Mouse (Mus musculus) 3134 (cell line): ENCODE measurements around the gene Ms4a10.

Experiments
- DNase-seq: peaks from one replicate; pipeline ENCODE4 v3.0.0-alpha.2; 2011; ENCODE audit warnings: low spot score; ENCODE audit not compliant: insufficient read length; ENCODE audit errors: extremely low read depth

The Ms4a10 gene

DNA sequence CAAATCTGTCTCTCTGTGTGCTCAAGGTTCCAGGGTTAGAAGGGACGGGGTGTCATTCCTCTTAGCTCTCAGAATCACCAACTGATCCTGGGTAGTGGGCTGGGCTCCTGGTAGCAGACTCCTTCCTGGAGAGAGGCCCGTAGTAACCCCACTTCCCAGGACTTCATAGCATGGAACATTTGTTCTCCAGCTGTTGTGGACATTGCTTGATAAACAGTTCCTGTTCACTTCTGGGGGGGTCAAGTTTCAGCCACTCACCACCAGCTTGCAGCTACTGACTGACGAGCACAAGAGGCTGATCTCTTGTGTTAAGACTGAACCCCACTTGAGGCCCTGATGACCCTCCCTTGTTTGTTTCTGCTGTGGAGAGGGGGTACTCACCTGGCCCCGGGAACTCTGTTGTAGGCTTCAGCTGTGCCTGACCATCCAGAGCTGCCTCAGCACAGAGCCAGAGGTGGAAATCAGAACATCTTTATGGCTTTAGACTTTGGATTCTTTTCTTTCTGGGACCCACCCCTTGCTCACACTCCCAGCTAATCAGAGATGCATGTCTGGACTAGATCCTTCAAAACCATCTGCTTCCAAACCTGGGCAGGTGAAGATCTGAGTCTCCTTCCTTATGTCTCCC lies at the start of gene Ms4a10:
Ms4a10 (minus strand) TSS at position 433 of the 628 bp plus-strand sequence.
- DNase-seq, result no peak

DNA sequence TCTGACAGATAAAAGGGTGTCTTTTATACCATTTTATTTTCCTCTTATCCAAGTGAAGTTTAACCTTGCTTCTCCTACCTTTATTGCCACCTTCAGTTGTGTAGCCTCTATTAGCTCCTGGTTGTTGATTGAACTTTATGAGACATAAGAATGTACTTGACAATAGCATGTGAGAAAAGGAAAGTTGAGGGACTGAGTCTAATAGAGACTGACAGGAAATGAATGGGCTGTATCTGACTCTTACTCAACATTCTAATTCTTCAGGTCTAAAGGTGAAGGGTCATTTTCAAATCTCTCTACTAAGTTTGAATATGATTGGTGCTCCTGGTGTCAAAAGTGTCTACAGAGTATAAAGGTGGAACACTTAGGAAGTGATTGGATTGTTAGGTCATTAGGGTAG lies 47.9 kb upstream of the Ms4a10 start:
- no peak for DNase-seq

DNA sequence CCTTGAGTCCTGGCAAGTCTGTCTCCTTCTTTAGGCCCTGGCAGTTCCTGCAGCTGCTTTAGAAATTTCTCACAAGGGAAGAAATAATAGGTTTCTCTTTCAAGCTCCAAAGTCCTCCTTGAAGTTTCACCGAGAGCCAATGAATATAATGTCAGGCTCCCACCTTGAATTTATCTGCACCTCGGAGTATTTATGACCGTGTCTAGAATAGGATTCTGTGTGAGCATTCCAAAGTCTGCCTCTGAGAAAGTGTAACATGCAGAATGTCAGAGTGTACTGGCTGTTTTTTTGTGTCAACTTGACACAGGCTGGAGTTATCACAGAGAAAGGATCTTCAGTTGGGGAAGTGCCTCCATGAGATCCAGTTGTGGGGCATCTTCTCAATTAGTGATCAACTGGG lies 43.4 kb upstream of the Ms4a10 start, which contains the start of gene Ms4a18:
Ms4a18 (minus strand) TSS at position 141 of the 400 bp plus-strand sequence.
- DNase-seq, result no peak

DNA sequence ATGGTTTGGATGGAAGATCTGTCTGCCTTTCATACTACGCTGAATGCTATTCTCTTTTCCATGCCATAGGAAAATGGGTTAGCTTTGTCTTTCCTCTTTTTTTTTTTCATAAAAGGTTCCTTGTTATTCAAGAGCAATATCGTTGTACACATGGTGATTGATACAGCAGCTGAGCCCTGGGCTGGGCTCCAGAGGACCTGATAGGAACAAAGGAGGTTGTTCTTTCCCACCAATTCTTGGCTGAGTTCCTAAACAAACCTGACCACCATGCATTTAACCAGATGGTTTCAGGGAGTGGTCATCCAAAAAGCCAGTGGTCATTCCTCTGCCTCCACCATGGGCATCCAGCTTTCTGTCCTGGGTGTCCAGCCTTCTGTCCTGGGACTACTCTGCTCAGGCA lies 42.8 kb upstream of the Ms4a10 start:
- no peak for DNase-seq

DNA sequence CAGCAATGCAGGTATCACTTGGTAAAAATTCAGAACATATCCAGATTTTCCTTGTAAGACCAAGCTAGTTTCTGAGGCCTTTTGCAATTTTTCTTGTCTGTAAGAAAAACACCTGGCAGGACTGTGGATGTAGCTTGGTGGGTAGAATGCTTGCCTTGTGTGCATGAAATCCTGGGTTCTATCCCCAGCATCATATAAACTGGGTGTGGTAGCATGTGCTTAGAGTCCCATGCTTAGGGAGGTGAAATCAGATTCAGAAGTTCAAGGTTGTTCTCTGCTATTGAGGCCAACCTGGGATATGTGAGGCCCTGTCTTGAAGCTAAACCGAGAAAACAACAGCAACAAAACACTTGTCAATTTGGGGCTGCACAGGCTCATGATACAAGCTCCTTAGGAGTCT lies 41.5 kb upstream of the Ms4a10 start:
- DNase-seq, result no peak

DNA sequence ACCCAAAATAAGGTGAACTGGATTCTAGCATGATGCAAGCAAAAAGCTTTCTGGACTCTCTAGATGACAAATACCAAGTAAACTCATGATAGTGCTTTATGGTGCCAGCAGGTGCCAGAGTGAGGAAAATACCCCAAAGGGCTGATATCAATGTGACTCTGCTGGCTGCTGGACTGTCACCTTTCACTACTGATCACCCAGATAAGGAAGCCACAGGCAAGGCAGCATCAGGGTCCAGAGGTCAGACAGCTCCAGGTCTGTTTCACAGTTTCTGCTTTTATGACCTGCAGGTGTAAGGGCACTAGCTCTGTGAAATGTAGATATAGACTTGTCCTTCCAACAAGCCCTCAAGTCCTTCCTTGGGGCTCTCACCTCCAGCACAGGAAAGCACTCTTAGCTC lies 41.0 kb upstream of the Ms4a10 start:
- DNase-seq, result no peak

DNA sequence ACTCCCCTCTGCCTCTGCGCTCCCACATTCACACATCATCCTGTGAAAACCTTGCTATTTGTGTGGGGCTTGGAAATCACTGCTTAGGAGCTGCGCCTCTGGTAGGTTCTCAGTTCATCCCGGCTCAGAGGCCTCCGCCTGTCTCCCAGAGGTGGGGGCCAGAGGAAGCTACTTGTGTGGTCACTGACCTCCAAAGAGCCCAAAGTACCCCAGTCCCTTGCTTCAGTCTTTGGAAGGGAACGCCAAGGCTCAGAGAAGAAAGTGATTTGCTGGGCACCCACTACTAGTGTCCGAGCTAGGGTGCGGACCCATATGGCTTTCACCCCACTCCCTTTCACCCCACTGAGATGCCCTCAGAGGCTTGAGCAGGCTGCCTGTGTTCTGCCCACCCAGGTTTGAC lies 18.7 kb upstream of the Ms4a10 start, which contains the start of gene Ms4a15:
Ms4a15 (minus strand) TSS at position 101 of the 400 bp plus-strand sequence.
- no peak for DNase-seq

DNA sequence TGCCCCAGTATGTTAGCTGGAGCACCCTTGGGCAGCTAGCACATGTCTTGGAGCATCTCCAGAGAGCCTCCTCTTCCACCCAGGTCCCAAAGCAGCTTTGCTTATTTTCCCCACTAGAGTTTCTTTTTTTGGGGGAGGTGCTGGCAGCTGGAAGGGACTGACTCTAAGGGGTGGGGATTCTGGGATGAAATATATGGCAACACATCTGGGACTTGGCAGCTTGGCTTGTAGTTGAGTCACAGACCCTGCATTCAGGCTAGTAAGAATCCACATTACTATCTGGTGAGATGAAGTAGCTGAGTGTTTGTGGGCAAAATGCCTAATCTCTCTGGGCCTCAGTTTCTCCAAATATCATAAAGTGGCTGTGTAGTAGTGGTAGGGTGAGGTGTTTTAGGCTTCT lies 17.4 kb upstream of the Ms4a10 start:
- peak; percentile 3 for DNase-seq

DNA sequence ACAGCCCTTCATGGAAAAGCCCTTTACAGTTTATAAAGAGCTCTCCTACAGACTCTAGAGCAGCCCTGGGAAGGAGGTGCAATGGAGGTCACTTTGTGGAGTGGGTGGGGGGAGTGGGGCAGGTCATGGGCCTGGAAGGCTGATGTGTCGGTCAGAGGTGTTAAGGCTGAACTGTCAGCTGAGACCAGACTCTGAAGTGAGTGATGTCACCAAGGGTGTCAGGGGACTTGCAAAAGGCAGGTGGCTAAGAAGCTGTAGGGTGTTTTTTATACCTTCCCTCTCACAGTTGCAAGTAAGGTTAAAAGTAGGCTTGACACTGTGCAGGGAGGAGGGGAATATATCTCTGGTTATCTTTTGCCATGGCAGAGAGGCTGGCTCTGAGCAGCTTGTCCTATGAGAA lies 16.3 kb upstream of the Ms4a10 start:
- DNase-seq, result no peak

DNA sequence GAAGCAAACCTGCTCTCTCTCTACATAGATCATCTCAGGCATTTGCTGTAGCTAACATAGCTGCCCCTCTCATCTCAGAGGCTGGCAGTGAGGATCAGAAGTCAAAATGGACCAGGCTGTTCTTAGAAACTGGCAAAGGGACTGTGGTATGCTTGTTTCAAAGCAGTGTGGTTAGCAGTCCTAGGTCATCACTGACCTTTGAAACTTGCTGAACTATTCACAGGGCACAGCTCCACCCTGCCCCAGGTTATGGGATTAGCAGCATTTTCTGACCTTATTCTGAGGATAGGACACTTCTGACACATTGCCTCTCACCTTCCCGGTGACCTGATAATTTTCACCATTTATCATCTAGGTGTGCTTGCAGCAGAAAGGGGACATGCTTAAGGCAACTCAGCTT lies 14.1 kb upstream of the Ms4a10 start:
- DNase-seq, result no peak

DNA sequence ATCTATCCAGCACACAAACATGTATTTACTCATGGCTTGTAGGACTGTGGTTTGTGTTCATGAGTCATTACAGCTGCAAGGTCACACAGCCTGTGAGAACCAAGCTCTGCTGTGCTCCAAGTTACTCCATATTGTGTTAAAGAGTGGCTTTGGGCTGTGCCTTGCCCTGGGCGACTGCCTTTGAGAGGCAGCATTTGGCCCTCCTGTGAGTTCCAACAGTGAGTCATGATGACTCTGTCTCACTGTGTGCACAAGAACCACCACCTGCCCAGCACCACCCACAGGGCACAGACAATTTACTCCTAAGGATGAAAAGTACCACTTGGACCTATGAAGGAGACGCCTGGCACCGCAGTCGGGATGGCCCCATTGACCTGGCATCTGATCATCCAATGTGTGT lies 11.4 kb upstream of the Ms4a10 start:
- peak; percentile 74 for DNase-seq

DNA sequence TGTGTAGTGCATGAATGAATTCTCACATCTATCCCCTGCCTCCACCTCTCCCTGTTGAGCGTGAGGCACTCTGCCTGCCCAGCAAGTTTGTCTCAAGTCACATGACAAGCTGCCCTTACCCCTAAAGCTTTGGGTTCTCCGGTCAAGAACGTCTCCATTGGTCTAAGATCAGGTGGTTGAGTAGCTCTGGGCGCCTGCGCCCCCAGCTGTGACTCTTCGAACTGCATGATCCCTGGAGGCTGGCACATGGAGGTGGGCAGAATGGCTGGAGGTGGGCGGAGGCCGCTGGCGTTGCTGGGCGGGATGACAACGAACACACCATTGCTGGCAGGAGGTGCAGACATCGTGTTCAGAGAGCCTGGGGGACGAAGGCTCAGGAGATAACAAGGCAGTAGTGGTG lies 10.1 kb upstream of the Ms4a10 start:
- DNase-seq, result peak; percentile 7

DNA sequence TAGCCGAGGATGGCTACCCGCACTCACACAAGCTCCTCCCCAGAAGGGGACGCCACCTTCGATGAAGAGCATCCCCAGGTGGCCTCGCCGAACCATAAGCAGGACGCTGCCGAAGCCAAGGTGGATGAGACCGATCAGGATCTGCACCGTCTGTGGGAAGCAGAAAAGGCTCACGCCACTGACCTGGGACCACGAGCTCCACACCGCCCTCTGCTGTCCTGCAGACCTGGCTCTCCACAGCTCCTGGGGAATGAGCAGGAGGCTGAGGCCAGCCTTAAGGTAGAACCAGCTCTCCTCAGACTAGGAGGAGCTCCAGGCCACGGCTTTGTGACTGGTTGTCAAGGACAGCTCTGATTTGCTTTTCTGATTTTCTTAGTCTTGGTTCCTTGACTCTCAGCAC lies 8.7 kb upstream of the Ms4a10 start:
- DNase-seq, result peak; percentile 16

DNA sequence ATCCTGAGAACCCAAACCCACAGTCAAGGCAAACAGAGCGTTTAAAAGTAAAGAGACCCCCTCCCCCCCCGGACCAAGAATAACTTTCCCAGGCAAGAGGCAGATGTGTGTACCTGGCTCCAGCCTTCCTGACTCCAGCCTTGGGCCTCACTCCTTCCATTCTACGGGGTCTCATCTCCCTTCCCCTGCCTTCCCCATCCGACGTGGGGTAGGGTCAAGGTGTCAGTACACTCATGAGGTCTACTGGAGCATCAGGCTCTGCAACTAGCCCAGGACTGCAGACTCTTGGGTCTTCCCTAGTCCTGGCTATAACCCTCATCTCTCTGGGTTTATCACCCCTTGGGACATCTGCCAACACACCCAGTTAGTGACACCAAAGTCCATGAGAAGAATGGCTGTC lies 5.7 kb upstream of the Ms4a10 start:
- no peak for DNase-seq

DNA sequence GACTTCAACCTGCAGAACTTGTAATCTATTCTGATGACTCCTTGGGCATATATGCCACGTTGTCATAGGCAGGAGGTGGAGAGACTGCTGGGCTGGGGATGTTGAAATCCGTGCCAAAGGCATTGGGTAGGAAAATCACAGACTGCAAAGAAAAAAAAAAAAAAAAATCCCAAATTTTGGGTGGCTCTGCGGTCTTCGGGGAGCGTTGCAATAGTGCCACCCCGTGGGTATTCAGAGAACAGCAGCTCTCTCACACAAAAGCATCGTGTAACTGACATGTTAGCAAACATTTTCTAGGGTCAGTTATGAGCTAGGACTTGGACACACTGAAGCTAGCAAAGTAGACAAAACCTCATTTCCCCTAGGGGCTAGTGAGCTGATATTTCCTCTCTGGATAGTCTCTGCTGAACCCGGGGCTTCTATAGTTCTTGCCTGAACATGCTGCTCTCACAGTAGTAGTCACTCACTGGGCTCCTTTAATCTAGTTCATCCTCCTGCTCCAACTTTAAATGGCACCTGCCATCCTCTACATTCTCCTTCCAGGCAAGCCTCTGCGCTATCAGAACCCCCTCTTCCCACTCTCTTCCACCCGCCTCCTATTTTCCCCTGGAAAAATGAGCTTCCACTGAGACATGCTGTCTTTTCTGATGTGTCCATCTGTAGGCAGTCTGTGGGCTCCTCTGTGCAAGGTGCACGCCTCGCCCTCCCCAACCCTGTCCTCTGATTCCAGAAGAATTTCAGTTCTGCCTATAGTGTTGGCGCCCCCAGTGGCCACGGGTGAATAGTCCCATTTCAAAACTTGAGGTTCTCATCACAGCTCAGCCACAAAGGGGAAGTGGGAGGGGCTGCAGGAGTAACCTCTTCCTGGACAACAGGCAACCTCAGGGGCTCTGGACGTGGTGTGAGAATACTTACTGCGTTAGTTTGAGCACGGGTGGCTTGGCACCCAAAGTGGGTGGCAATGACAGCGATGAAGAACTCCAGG lies 5.0 kb upstream of the Ms4a10 start:
- DNase-seq, result peak; percentile 32

DNA sequence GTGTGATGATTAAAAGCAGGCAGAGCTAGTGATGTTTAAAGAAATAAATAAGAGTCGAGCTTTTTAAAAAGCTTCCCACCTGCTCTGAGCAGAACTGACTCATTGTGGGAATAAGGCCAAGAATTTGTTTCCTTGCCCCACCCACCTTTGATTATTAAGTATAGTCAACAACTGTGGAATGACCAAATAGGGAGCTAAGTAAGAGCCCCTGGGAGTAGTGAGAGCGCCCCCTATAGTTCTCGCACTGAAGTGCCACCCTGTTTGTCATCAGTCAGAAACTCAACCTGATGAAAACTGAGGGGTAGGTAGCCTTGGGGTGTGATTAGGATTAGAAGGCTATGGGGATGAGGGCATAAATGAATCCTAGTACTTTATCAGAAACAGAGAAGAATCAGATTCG lies 1.8 kb upstream of the Ms4a10 start:
- no peak for DNase-seq

DNA sequence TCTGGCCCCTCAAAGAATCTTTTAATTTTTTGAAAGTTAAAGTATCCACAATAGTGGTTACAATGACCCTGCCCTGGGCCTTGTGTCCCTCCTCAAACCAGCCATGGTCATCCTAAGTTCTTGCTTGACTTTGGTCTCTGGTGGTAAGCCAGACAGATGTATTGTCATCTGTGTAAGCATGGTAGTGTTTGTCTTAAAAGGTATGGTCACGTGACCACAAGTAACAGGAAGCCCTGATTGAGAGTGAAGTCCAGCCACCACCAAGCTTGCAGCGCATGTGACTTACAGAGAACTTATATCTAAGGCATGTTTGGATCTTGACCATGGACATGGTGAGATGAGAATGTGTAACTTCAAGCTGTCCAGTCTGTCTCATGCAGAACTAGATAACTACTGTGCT lies 717 bp upstream of the Ms4a10 start:
- no peak for DNase-seq

DNA sequence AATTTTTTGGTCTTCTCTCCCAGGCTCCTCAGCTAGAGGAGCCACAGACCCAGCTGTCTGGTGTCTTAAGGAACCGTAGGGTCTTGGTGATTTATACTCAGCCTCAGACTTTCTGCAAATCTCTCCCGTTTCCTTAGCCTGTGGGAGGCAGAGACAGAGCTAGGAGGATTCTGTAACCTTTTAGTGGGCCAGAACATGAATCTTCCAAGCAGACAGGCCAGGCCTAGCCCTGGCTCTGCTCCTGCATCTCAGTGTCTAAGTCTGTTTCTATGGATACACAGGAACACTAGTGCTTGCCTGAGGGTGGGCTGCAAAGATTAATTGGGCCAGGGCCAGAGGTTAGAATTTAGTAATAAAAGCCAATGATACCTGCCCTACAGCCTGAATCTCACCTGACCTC lies 1.3 kb downstream of the Ms4a10 start:
- no peak for DNase-seq

DNA sequence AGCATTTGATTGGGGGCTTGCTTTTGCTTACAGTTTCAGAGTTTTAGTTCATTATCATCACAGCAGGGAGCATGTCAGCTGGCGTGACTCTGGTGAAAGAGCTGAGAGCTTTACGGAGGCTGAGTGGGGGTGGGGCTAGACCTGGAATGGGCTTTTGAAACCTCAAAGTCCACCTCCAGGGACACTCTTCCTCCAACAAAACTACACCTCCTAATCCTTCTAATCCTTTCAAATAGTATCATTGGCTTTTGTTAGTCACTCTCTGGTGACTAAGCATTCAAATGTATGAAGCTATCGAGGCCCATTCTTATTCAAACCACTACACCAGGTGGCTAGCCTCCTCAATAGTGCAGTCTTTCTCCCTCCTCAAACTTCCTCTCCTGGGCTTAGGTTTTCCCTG lies 1.8 kb downstream of the Ms4a10 start:
- DNase-seq, result no peak

DNA sequence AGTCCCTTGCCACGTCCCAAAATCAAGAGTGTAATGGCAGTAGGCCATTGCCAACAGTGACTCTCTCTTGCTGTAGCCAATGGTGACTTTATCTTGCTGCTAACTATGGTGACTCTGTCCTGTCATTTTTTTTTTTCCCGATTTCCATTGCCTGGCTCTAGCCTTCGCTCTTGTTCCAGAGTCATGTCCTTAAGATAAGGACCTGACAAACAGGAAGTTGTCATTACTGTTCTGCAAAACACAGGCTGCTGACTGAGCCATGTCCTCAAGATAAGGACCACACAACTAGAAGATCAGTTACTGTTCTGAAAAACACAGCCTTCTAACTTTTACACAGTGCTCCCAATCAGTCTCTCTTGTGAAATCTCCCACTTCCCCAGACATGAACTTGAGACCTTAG lies 4.0 kb downstream of the Ms4a10 start:
- DNase-seq, result no peak

DNA sequence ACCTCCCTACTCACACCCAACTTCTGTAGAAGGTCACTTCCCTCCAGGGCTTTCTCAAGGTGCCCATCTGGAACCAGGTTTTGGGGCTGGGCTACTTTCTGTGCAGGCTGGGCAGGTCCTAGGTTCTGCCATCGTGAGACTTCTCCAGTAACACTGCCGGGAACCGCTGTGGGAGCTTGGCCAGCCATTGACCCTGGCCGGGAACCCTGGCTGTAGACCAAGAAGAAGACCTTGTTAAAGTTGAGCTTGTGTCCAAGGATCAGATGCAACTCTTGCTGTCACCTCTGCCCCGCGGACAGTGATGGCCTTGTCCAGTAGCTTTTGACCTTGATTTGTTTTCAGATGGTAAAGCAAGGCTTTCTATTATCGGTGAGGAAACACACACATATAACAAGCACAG lies 5.9 kb downstream of the Ms4a10 start:
- no peak for DNase-seq

DNA sequence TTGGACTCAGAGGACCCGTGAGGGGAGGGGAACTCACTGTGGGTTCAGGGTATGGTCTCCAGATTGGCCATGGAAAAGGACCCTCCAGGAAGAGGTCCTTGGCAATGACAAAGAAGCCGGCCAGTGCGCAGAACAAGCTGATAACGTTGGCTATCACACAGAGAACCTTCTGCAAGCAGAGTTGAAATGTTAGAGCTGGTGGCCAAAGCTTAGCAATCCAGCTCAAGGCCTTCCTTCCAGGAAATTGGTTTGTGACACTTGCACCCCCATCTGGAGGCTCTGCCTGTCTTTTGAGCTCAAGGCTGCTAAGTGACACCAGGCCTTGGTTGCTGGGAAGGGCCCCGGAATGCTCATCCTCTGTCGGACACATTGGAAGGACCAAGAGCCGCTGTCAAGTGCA lies 8.7 kb downstream of the Ms4a10 start:
- no peak for DNase-seq
